Mouse (Mus musculus) urinary bladder, postnatal 36 days (tissue): ENCODE measurements at regions not wholly inside any gene's neighbourhood (a gene's known extent, or its start where the extent isn't known, plus 50 kb on each side); places are given as distances from the start of the nearest gene placed in this dataset.
A peak's percentile ranks its signal among the peaks of the same experiment; 100 is the strongest.

Experiments
- DNase-seq, 2 experiments: peaks; one replicate each; pipeline ENCODE4 v3.0.0; 2022; ENCODE audit warnings: low spot score in 2 of 2, mixed read lengths in 1 of 2

GRCm38 (mm10) chr15:62134835-62135234 is 1212.0 kb upstream of the A1bg start:
- no peak for DNase-seq

- DNase-seq = no peak
Observed at GRCm38 (mm10) chr15:62134308-62134707, 1211.5 kb upstream of the A1bg start.

- no peak for DNase-seq
Observed at GRCm38 (mm10) chr15:62132895-62133294, 1210.1 kb upstream of the A1bg start.

GRCm38 (mm10) chr15:62131686-62132085 is 1208.9 kb upstream of the A1bg start:
- no peak for DNase-seq

- DNase-seq = no peak
Observed at GRCm38 (mm10) chr15:62130530-62130929, 1207.7 kb upstream of the A1bg start.

- no peak for DNase-seq
Observed at GRCm38 (mm10) chr15:62128546-62129212, 1205.9 kb upstream of the A1bg start.

GRCm38 (mm10) chr15:62127602-62128158 is 1204.9 kb upstream of the A1bg start:
- DNase-seq = peak in 1 of 2 experiments; percentile 27

- no peak for DNase-seq
Observed at GRCm38 (mm10) chr15:62125718-62126117, 1202.9 kb upstream of the A1bg start.

- DNase-seq = no peak
Observed at GRCm38 (mm10) chr15:62123756-62124155, 1200.9 kb upstream of the A1bg start.

GRCm38 (mm10) chr15:62122265-62123023 is 1199.6 kb upstream of the A1bg start:
- DNase-seq = no peak

- DNase-seq = no peak
Observed at GRCm38 (mm10) chr15:62121696-62122095, 1198.9 kb upstream of the A1bg start.

- DNase-seq = no peak
Observed at GRCm38 (mm10) chr15:62120735-62121134, 1197.9 kb upstream of the A1bg start.

- peak; percentile 41 to 47 for DNase-seq
Observed at GRCm38 (mm10) chr15:62118997-62119396, 1196.2 kb upstream of the A1bg start.

GRCm38 (mm10) chr15:62116184-62116583 is 1193.4 kb upstream of the A1bg start:
- no peak for DNase-seq

GRCm38 (mm10) chr15:62114815-62115214 is 1192.0 kb upstream of the A1bg start:
- no peak for DNase-seq

GRCm38 (mm10) chr15:62112151-62112550 is 1189.3 kb upstream of the A1bg start:
- DNase-seq = no peak

GRCm38 (mm10) chr15:62107976-62108375 is 1185.2 kb upstream of the A1bg start:
- no peak for DNase-seq

- DNase-seq = peak; percentile 53 to 83
Observed at GRCm38 (mm10) chr15:62106518-62106975, 1183.7 kb upstream of the A1bg start.

- DNase-seq = no peak
Observed at GRCm38 (mm10) chr15:62105483-62105882, 1182.7 kb upstream of the A1bg start.

GRCm38 (mm10) chr15:62104653-62105052 is 1181.8 kb upstream of the A1bg start:
- DNase-seq = no peak

- no peak for DNase-seq
Observed at GRCm38 (mm10) chr15:62099683-62100082, 1176.9 kb upstream of the A1bg start.

- DNase-seq = peak; percentile 30 to 55
Observed at GRCm38 (mm10) chr15:62098791-62099660, 1176.2 kb upstream of the A1bg start.
